ENCODE assay signal across 8 mouse cellular contexts in the genomic region with DNA sequence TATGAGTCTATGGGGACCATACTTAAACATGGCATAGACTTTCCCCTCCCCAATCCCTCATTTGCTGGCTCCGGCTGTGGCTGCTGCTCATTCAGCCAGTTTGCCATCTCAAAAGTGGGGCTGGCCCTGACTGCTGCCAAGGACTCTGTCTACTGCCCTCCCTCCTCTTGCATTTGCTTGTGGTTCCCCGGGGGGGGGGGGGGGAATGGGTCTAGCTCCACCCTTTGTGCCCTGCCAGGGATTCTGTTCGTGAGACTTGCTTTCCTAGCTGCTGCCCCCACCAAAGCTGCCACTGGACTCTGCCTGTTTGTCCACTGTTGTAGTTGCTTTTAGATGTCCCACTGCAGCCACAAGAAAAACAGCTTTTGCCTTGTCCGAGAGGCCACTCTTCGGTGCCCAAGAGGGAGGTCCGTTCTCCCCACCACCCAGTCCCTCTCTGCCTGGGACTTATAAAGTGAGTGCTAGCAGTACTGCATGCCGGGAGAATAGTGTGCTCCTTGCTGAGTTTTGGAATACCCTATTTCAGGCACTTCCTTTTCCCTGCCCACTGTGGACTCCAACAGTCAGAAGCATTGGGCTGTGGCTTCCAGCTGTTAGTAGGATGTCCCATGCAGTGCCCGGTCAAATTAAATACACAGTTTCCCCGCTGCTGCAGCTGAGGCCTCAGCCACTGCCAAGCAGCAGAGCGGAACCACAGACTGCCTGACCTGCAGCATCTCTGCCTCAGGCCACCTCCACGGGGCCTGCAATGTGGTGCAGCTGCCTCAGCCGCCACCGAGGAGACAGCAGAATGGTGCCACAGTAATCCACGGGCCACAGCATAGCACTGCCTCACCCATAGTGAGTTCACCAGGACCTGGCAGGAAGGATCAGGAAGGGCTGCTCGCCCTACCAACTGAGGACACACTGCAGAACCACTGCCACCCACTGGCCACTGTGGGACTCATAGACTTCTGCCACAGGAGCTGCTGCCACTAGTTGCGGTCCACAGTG. TPM values are rescaled to one million over a fixed set of nuclear protein-coding genes. Genes with fewer than 3 reads are reported as not detected.
DNase-seq lines count a peak whose midpoint lies in the region; ATAC-seq and TF ChIP-seq lines count a peak whose summit lies in the region.

No protein-coding gene starts in this region.

- no peaks in the 10 kb centered on the region for H3K36me3 ChIP-seq in heart, embryonic 12.5 days
- no peaks in the 10 kb centered on the region for H3K36me3 ChIP-seq in kidney, postnatal 0 days (ENCODE audit: insufficient read depth, low read length)
- H3K36me3 ChIP-seq in liver, adult 2 months (ENCODE audit: control insufficient read depth, insufficient read depth, low read length) = no peaks in the 10 kb centered on the region
- H3K36me3 ChIP-seq in myocyte (ENCODE audit: control insufficient read depth, insufficient read depth) = no peaks in the 10 kb centered on the region

- H3K4me2 ChIP-seq in heart, embryonic 12.5 days = peak overlapping the region; percentile 48
- H3K4me2 ChIP-seq in kidney, postnatal 0 days (ENCODE audit: low read length) = peak overlapping the region; percentile 40; the same call in 1 of the 2 replicates
- H3K4me2 ChIP-seq in myocyte (ENCODE audit: low read depth) = peak overlapping the region; percentile 73

- TF ChIP-seq POLR2A in brain, embryonic 14.5 days (IDR thresholded peaks at IDR 0.05; ENCODE audit: borderline replicate concordance, extremely low read depth, insufficient read depth, insufficient read length, poor library complexity, severe bottlenecking) = no peak
- no peak for TF ChIP-seq POLR2A in liver, adult 2 months (IDR thresholded peaks at IDR 0.05; ENCODE audit: extremely low read depth, insufficient read depth, low read length)
- TF ChIP-seq POLR2A in myocyte (IDR thresholded peaks at IDR 0.05; ENCODE audit: insufficient read length, low read depth) = no peak

- H3K9ac ChIP-seq in heart, embryonic 12.5 days = 0 out of 2 replicates have a peak overlapping the region, but pooled peaks have one; percentile 1
- no peak overlapping the region; the same call in 1 of the 2 replicates for H3K9ac ChIP-seq in kidney, postnatal 0 days (ENCODE audit: low read depth, low read length)
- peak overlapping the region; percentile 58 for H3K9ac ChIP-seq in liver, adult 2 months (ENCODE audit: low read depth, low read length)

- peak; percentile 75 for DNase-seq in CD4-positive helper T cell, adult 2 months (ENCODE audit: low read depth, low spot score)
- DNase-seq in brain, embryonic 14.5 days (ENCODE audit: low read depth) = peak; percentile 84
- peak; percentile 87 for DNase-seq in kidney, postnatal 0 days (ENCODE audit: low spot score)
- DNase-seq in liver, adult 2 months (ENCODE audit: extremely low read depth, low read depth, low spot score) = peak; percentile 89
- DNase-seq in spleen, postnatal 4 days (ENCODE audit: low spot score in 2 of 2) = peak; percentile 65 to 79

- H3K4me1 ChIP-seq in heart, embryonic 12.5 days (replicated peaks) = peaks cover 7% of the 10 kb centered on the region; the same call in 1 of the 2 replicates
- H3K4me1 ChIP-seq in kidney, postnatal 0 days (replicated peaks; ENCODE audit: insufficient read depth, low read length) = 0 out of 2 replicates have a peak, but pooled peaks cover 3% of the 10 kb centered on the region
- H3K4me1 ChIP-seq in liver, adult 2 months (ENCODE audit: control insufficient read depth, insufficient read depth, low read length) = peaks cover 11% of the 10 kb centered on the region

- ATAC-seq in erythroid progenitor cell, adult 5-6 weeks (replicated peaks; ENCODE audit: low FRiP score, poor library complexity, severe bottlenecking) = peak; percentile 77
- ATAC-seq in heart, embryonic 12.5 days (ENCODE audit: insufficient number of reproducible peaks, low FRiP score) = peak; percentile 78; the same call in 1 of the 2 replicates
- ATAC-seq in kidney, postnatal 0 days (replicated peaks; ENCODE audit: low FRiP score, low read depth) = peak; percentile 81

- H3K4me3 ChIP-seq in heart, embryonic 12.5 days = no peak overlapping the region
- no peak overlapping the region for H3K4me3 ChIP-seq in kidney, postnatal 0 days (replicated peaks; ENCODE audit: low read depth, low read length)
- peak overlapping the region; percentile 43; the same call in 1 of the 2 replicates for H3K4me3 ChIP-seq in liver, adult 2 months (ENCODE audit: insufficient read depth, low read depth, low read length)
- H3K4me3 ChIP-seq in myocyte = peak overlapping the region; percentile 2

- TF ChIP-seq CTCF in brain, embryonic 14.5 days (IDR thresholded peaks at IDR 0.05; ENCODE audit: borderline replicate concordance, extremely low read depth, insufficient read depth, insufficient read length) = peak; percentile 74
- peak; percentile 89 for TF ChIP-seq CTCF in kidney, postnatal 0 days (IDR thresholded peaks at IDR 0.05; ENCODE audit: low read depth)
- peak; percentile 99 for TF ChIP-seq CTCF in liver, adult 2 months (IDR thresholded peaks at IDR 0.05; ENCODE audit: low read depth, low read length)

- H3K9me3 ChIP-seq in heart, embryonic 12.5 days (replicated peaks) = no peaks in the 10 kb centered on the region
- H3K9me3 ChIP-seq in kidney, postnatal 0 days (replicated peaks; ENCODE audit: low read length) = no peaks in the 10 kb centered on the region

- 32% methylated on average over 16 of the region's 16 CpGs for WGBS in heart, embryonic 12.5 days
- 22% methylated on average over 16 of the region's 16 CpGs for WGBS in kidney, postnatal 0 days
- 18% methylated on average over 16 of the region's 16 CpGs for WGBS in liver, adult 2 months

- no peaks in the 10 kb centered on the region for H3K79me2 ChIP-seq in liver, adult 2 months (ENCODE audit: control insufficient read depth, insufficient read depth, low read length)
- H3K79me2 ChIP-seq in myocyte (ENCODE audit: control insufficient read depth, insufficient read depth) = no peaks in the 10 kb centered on the region

- no peak overlapping the region for H3K27ac ChIP-seq in heart, embryonic 12.5 days (ENCODE audit: poor library complexity, severe bottlenecking)
- peak overlapping the region; percentile 62; the same call in 1 of the 2 replicates for H3K27ac ChIP-seq in kidney, postnatal 0 days
- H3K27ac ChIP-seq in liver, adult 2 months (replicated peaks; ENCODE audit: insufficient read depth, low read depth, low read length) = peak overlapping the region; percentile 53

- H3K27me3 ChIP-seq in heart, embryonic 12.5 days (replicated peaks) = 0 out of 2 replicates have a peak, but pooled peaks cover 4% of the 10 kb centered on the region
- no peaks in the 10 kb centered on the region for H3K27me3 ChIP-seq in kidney, postnatal 0 days (ENCODE audit: insufficient read depth, low read length)
- no peaks in the 10 kb centered on the region for H3K27me3 ChIP-seq in liver, adult 2 months (ENCODE audit: control insufficient read depth, insufficient read depth, low read length)
- H3K27me3 ChIP-seq in myocyte (ENCODE audit: control insufficient read depth, insufficient read depth, insufficient read length) = no peaks in the 10 kb centered on the region

- no peak overlapping the region for H3ac ChIP-seq in myocyte (ENCODE audit: control insufficient read depth, insufficient read length)

TF ChIP-seq in myocyte, 11 proteins besides CTCF, POLR2A, EP300 and RAD21 (continues in another document):
- TF ChIP-seq SRF (IDR thresholded peaks at IDR 0.05; ENCODE audit: control insufficient read depth, insufficient read length, low read depth) (peak; percentile 24), MAX (IDR thresholded peaks at IDR 0.05; ENCODE audit: low read depth) (no peak)

RNA-seq across cellular contexts. Expression of a gene that starts 10.1 kb away (rescaled TPM):
- not detected in 2 replicates for polyA plus RNA-seq in brain, embryonic 14.5 days (2012; rRNA removed)
- total RNA-seq in erythroid progenitor cell, adult 5-6 weeks (2015; ENCODE audit: low replicate concordance) = not detected in 2 replicates
- not detected in 2 replicates for total RNA-seq in erythroid progenitor cell, adult 5-6 weeks (2017; ENCODE audit: low replicate concordance)
- 0.15 TPM in 1 of 2 replicates, not detected in the other for polyA plus RNA-seq in heart, embryonic 12.5 days (2016; fragmentation: Nextera tagmentation; extraction: Ambion mirVana)
- 0.12 TPM in 1 of 2 replicates, not detected in the other for polyA plus RNA-seq in kidney, postnatal 0 days (2015; fragmentation: Nextera tagmentation; extraction: Ambion mirVana)
- total RNA-seq in liver, adult 2 months (2014; rRNA removed) = 729 and 912 TPM in 2 replicates
- polyA plus RNA-seq in liver, adult 2 months (2012; rRNA removed) = 1,682 and 1,823 TPM in 2 replicates
- not detected for polyA plus RNA-seq in myocyte (2012; fragmentation: generic; extraction: Trizol)

RNA-seq across cellular contexts. Expression of a gene that starts 16.1 kb away (rescaled TPM):
- polyA plus RNA-seq in brain, embryonic 14.5 days (2012; rRNA removed) = not detected in 2 replicates
- total RNA-seq in erythroid progenitor cell, adult 5-6 weeks (2015; ENCODE audit: low replicate concordance) = not detected in 2 replicates
- total RNA-seq in erythroid progenitor cell, adult 5-6 weeks (2017; ENCODE audit: low replicate concordance) = not detected in 2 replicates
- not detected in 2 replicates for polyA plus RNA-seq in heart, embryonic 12.5 days (2016; fragmentation: Nextera tagmentation; extraction: Ambion mirVana)
- polyA plus RNA-seq in kidney, postnatal 0 days (2015; fragmentation: Nextera tagmentation; extraction: Ambion mirVana) = 0.54 TPM in 1 of 2 replicates, not detected in the other
- total RNA-seq in liver, adult 2 months (2014; rRNA removed) = 46.2 and 99.8 TPM in 2 replicates
- polyA plus RNA-seq in liver, adult 2 months (2012; rRNA removed) = 103 and 162 TPM in 2 replicates
- not detected for polyA plus RNA-seq in myocyte (2012; fragmentation: generic; extraction: Trizol)

RNA-seq across cellular contexts. Expression of a gene that starts 23.3 kb away (rescaled TPM):
- not detected in 2 replicates for polyA plus RNA-seq in brain, embryonic 14.5 days (2012; rRNA removed)
- not detected in 2 replicates for total RNA-seq in erythroid progenitor cell, adult 5-6 weeks (2015; ENCODE audit: low replicate concordance)
- not detected in 2 replicates for total RNA-seq in erythroid progenitor cell, adult 5-6 weeks (2017; ENCODE audit: low replicate concordance)
- not detected in 2 replicates for polyA plus RNA-seq in heart, embryonic 12.5 days (2016; fragmentation: Nextera tagmentation; extraction: Ambion mirVana)
- polyA plus RNA-seq in kidney, postnatal 0 days (2015; fragmentation: Nextera tagmentation; extraction: Ambion mirVana) = not detected in 2 replicates
- 0.46 and 0.54 TPM in 2 replicates for total RNA-seq in liver, adult 2 months (2014; rRNA removed)
- 0.32 and 0.91 TPM in 2 replicates for polyA plus RNA-seq in liver, adult 2 months (2012; rRNA removed)
- not detected for polyA plus RNA-seq in myocyte (2012; fragmentation: generic; extraction: Trizol)

RNA-seq across cellular contexts. Expression of a gene that starts 37.0 kb away (rescaled TPM):
- 5.4 and 5.8 TPM in 2 replicates for polyA plus RNA-seq in brain, embryonic 14.5 days (2012; rRNA removed)
- total RNA-seq in erythroid progenitor cell, adult 5-6 weeks (2015; ENCODE audit: low replicate concordance) = not detected in 2 replicates
- not detected in 2 replicates for total RNA-seq in erythroid progenitor cell, adult 5-6 weeks (2017; ENCODE audit: low replicate concordance)
- polyA plus RNA-seq in heart, embryonic 12.5 days (2016; fragmentation: Nextera tagmentation; extraction: Ambion mirVana) = 7.3 and 8.0 TPM in 2 replicates
- 12.8 and 16.7 TPM in 2 replicates for polyA plus RNA-seq in kidney, postnatal 0 days (2015; fragmentation: Nextera tagmentation; extraction: Ambion mirVana)
- 83.3 and 105 TPM in 2 replicates for total RNA-seq in liver, adult 2 months (2014; rRNA removed)
- 316 and 337 TPM in 2 replicates for polyA plus RNA-seq in liver, adult 2 months (2012; rRNA removed)
- polyA plus RNA-seq in myocyte (2012; fragmentation: generic; extraction: Trizol) = 2.4 TPM

Comparison
In these comparisons a context has a peak if more than half of its experiments do, and no peak if none do; other contexts are left out.
1. H3K4me3 ChIP-seq: peak in liver, adult 2 months (single experiment) and myocyte (single experiment); none in heart, embryonic 12.5 days (single experiment) and kidney, postnatal 0 days (single experiment).
2. RNA of a gene that starts 10.1 kb away (polyA plus RNA-seq): 1,682 to 1,823 TPM in liver, adult 2 months; 0.15 TPM in heart, embryonic 12.5 days, 0.12 TPM in kidney, postnatal 0 days, not detected in brain, embryonic 14.5 days and not detected in myocyte (single experiment); every median in the first group is over 1,000 times any median in the second.
3. RNA of a gene that starts 16.1 kb away (polyA plus RNA-seq): 103 to 162 TPM in liver, adult 2 months; 0.54 TPM in kidney, postnatal 0 days, not detected in brain, embryonic 14.5 days, not detected in heart, embryonic 12.5 days and not detected in myocyte (single experiment); every median in the first group is over 10 times any median in the second.
4. Peak in every context shown above with its lines, with median percentiles within 50 percentile points of each other: DNase-seq, CTCF ChIP-seq, ATAC-seq and H3K4me2 ChIP-seq.